Mouse (Mus musculus) 3134 (cell line): ENCODE results near the gene Bhmt.

Experiments used
- DNase-seq: peaks from one replicate; pipeline ENCODE4 v3.0.0-alpha.2; 2011; ENCODE audit warnings: low spot score; ENCODE audit not compliant: insufficient read length; ENCODE audit errors: extremely low read depth

Bhmt gene

GRCm38 (mm10) chr13:93637282-93638245 is at the start of gene Bhmt:
Bhmt (minus strand) TSS chr13:93637961.
- DNase-seq = no peak

GRCm38 (mm10) chr13:93687321-93687720 is 49.6 kb upstream of the Bhmt start:
- DNase-seq = no peak

DNA sequence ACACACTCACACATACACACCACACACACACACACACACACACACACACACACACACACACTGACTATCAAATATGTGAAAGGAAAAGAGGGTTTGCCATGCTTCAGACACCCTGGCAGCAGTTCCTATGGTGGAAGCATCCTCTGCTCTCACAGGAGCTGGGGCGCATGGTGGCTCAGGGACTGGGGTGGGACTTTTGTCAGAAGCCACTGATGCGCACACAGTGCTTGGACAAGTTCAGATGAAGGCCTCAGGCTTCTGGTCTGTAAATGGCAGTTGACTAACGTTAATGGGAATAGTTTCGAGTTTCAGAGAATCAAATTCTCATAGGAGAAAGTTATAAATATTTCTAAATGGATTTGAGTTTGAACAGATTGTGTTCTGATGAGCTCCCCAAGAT is 47.5 kb upstream of the Bhmt start:
- DNase-seq = no peak

GRCm38 (mm10) chr13:93683336-93683735 is 45.6 kb upstream of the Bhmt start:
- DNase-seq = no peak

DNA sequence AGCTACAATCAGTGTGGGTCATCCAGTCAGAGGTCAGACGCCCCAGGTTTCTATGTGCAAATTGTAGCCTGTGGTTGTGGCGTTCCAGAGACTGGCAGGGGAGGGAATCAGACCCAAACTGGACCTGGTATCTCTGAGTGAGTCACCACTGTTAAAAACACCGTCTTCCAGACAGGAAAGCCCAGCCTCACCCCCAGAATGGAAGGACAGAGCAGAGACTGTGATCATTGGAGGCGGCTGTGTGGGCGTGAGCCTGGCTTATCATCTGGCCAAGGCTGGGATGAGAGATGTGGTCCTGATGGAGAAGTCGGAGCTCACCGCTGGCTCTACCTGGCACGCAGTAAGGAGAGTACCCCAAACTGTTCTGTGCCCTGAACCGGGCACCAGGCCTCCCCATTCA is 39.1 kb upstream of the Bhmt start:
- DNase-seq = no peak

DNA sequence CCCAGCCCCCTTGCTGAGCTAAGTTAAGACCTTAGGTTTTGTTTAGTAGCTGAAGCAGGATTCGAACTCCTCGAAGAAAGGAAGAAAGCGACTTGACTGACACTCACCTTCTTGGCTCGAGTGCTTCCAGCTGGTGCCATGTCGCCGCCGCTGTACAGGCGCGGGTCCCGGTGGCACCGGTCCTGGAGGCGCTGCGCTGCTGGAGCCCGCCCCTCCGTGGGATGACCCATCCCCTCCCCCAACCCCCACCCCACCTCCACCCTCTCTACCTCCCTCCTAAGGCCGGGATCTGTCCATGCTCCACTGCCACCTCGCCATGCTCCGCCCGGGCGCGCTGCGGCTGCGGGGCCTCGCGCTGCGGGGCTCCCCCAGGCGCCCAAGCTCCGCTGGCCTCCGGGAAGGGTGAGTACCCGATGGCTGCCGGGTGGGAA is 36.4 kb upstream of the Bhmt start, which contains the start of the genes Bhmt2 and Dmgdh:
Bhmt2 (minus strand) TSS at position 172 of the 431 bp plus-strand sequence.
Dmgdh (plus strand) TSS at position 303 of the 431 bp plus-strand sequence.
- no peak for DNase-seq

GRCm38 (mm10) chr13:93673296-93673695 is 35.5 kb upstream of the Bhmt start:
- no peak for DNase-seq

GRCm38 (mm10) chr13:93672371-93672770 is 34.6 kb upstream of the Bhmt start:
- DNase-seq = no peak

GRCm38 (mm10) chr13:93667586-93667985 is 29.8 kb upstream of the Bhmt start:
- DNase-seq = no peak

GRCm38 (mm10) chr13:93657941-93658340 is 20.2 kb upstream of the Bhmt start:
- no peak for DNase-seq

DNA sequence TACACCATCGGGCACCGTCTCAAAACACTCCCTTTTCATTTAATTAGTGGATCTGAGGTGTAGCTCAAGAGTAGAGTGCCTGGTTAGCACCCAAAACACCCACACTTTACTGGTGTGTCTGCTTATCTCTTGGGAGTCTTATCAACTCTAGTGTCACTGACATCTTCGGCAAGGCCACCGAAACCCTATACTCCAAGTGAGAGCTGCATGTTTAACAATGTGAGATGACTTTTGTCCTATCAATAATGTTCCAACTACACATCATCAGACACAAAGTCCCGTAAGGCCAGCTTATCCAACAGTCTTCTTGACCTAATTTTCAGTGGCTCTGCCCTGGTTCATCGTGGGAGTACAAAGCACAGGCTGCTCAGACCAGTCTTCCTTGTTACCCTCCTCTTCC is 15.6 kb upstream of the Bhmt start:
- no peak for DNase-seq

- no peak for DNase-seq
These were observed 10.8 kb upstream of the Bhmt start for GRCm38 (mm10) chr13:93648387-93649130.

- DNase-seq = no peak
These were observed 1.9 kb upstream of the Bhmt start for GRCm38 (mm10) chr13:93639636-93640035.

DNA sequence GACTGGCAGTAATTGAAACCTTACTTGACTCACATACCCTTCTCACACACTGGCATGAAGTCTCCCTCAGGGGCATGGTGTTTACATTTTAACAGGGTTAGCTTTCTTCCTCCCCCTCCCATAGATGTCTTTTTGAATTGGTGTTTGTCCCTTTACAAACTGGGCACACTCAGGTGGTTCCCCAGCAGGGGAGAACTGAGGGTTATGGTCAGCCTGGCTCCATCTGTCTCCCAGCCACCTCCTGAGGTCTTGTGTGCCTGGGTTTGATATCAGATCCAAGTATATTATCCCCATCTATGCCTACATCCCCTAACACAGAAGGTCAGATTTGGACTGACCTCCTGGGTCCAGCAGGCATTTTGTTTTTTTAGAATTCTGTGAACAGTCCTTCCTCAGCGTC is 1.2 kb downstream of the Bhmt start:
- DNase-seq = no peak

DNA sequence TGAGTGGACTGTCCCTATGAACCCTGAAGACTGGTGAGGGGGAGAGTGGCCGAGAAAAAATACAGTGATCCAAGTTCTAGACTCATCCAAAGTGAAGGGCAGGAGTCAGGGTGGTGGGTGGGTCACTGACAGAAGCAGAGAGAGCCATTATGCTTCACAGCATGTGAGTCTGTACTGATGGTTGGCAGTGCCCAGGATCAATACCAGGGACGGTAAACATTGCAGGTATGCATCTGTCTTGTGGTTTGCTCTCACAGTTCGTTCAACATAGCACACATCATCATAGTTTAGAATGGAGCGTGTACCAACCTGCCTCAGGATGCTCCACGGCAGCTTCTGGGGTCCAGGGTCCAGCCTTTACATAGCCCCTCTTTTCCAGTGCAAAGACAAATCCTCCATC is 4.8 kb downstream of the Bhmt start:
- DNase-seq = no peak

DNA sequence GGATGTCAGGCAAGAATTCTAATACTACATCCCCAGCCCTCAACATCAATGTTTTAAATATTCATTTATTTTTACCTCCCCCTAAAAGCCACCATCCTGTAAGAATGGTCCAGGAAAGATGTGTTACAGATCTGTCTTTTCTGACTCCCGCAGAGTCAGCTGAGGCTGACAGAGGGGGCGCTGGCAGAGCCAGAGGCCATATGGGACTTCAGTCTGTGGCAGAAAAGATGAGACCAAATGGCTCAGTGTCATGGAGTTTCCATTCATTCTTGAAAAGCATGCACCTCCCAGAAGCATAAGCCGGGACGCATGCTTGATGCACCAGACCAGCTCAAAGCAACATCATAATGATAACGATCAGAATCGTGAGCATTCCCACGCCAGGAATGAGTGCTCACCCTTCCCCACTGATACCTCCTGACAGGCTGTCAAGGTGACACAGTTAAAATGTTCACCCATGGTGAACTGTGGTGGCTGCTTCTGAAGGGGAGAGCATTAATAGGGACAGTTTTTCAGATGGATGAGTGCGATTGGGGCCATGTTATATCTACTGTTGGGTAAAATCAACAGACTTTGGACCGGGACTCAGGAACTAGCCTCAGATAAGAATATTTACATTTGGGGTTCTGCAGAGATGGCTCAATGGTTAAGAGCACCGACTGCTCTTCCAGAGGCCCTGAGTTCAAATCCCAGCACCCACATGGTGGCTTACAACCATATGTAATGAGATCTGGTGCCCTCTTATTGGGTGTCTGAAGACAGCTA is 6.6 kb downstream of the Bhmt start:
- DNase-seq = no peak

DNA sequence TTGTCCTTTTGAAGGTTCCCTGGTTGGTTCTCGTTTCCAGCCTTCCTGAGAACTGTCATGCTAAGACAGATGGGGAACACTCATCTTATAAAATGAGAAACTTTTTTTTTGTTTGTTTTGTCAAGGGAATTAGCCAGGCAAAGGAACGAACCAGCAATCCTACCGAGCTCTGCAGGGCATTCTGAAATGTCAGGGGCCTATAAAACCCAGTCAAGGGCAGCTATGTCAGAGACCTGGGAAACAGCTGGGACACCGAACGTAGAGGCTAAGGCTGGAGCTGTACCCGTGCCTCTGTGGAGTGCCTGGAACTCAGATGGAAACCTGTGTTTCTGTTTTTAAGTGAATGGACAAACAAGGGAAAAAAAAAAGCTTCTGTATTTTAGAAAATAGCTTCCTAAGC is 8.9 kb downstream of the Bhmt start:
- no peak for DNase-seq

DNA sequence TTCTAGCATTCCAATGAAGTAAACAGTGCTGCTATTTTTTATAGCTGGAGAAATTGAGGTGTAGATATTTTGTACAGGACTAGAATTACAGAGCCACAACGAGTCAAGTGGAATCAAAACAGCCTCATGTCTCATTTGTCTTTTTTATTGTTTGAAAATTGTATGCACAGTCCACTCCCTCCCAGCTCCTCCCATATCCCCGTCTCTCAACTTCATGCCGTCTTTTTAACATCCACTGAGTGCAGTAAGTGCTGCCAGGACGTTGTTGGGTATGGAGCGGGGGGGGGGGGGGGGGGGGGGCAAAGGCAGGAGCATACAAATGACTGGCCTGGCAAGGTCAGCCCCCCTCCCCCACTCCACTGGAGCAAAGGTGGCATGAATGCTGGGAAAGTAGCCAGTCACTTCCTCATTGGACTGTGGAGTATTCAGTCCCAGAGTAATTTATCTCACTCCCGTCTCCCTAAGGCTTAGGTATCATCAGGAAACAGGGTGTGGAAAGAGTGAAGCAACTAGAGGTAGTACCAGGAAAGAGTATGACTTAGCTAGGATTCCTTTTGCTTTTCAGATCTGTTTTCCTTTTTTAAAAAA is 23.3 kb downstream of the Bhmt start:
- no peak for DNase-seq

- DNase-seq = no peak
These were observed 24.0 kb downstream of the Bhmt start for GRCm38 (mm10) chr13:93613771-93614170.
